In genomic region chr7:64164997-64165396, GRCm38 (mm10) we compare ENCODE assay signal across 7 mouse cellular contexts. TPM values are rescaled to one million over a fixed set of nuclear protein-coding genes. Genes with fewer than 3 reads are reported as not detected.
DNase-seq lines count a peak whose midpoint lies in the region; ATAC-seq and TF ChIP-seq lines count a peak whose summit lies in the region.

No protein-coding gene starts in this region.

- no peak overlapping the region for H3K4me2 ChIP-seq in lung, embryonic 14.5 days
- no peak overlapping the region for H3K4me2 ChIP-seq in stomach, postnatal 0 days (replicated peaks; ENCODE audit: low read depth)

- intact Hi-C loops in heart, postnatal 36 days (cut with DNase I), result loop anchor here (1.0 to 5.0 kb wide), 2 partner anchors 162 to 577 kb away; no protein-coding TSS in a partner anchor

- H3K36me3 ChIP-seq in lung, embryonic 14.5 days (ENCODE audit: insufficient read depth), result no peaks in the 10 kb centered on the region
- no peaks in the 10 kb centered on the region for H3K36me3 ChIP-seq in stomach, postnatal 0 days (ENCODE audit: control insufficient read depth, insufficient read depth, low read length)

- no peak overlapping the region for H3K27ac ChIP-seq in lung, embryonic 14.5 days (ENCODE audit: low read depth)
- H3K27ac ChIP-seq in stomach, postnatal 0 days (replicated peaks), result no peak overlapping the region

- no peak overlapping the region for H3K4me3 ChIP-seq in lung, embryonic 14.5 days (ENCODE audit: low read depth, low read length)
- H3K4me3 ChIP-seq in stomach, postnatal 0 days (ENCODE audit: low read depth, low read length), result no peak overlapping the region

- H3K9ac ChIP-seq in lung, embryonic 14.5 days, result no peak overlapping the region
- no peak overlapping the region for H3K9ac ChIP-seq in stomach, postnatal 0 days (ENCODE audit: low read length)

- 63% methylated on average over 3 of the region's 3 CpGs for WGBS in lung, embryonic 14.5 days
- WGBS in stomach, postnatal 0 days, result 67% methylated on average over 3 of the region's 3 CpGs

- no peaks in the 10 kb centered on the region for H3K27me3 ChIP-seq in lung, embryonic 14.5 days (ENCODE audit: insufficient read depth, low read length)
- no peaks in the 10 kb centered on the region for H3K27me3 ChIP-seq in stomach, postnatal 0 days (ENCODE audit: control insufficient read depth, insufficient read depth, low read length)

- DNase-seq in right cerebral cortex, postnatal 10 days (ENCODE audit: low spot score in 2 of 2), result peak; percentile 67 to 75
- no peak for DNase-seq in right cerebral cortex, adult 18-20 months
- peak; percentile 76 for DNase-seq in adrenal gland, adult 2 months
- DNase-seq in cerebellum, postnatal 36 days, result peak; percentile 60 to 62
- DNase-seq in heart, postnatal 36 days, result peak; percentile 62 to 70
- peak; percentile 57 for DNase-seq in lung, embryonic 14.5 days
- no peak for DNase-seq in stomach, postnatal 0 days (ENCODE audit: low spot score)

- no peak for TF ChIP-seq EP300 in stomach, postnatal 0 days (optimal IDR thresholded peaks at IDR 0.05)

- no peak for ATAC-seq in lung, embryonic 14.5 days (ENCODE audit: insufficient read depth)
- 0 out of 2 replicates have a peak, but pooled peaks have one; percentile 33 for ATAC-seq in stomach, postnatal 0 days (ENCODE audit: low FRiP score, low TSS enrichment)

- no peaks in the 10 kb centered on the region for H3K9me3 ChIP-seq in lung, embryonic 14.5 days (ENCODE audit: low read depth, low read length)
- no peaks in the 10 kb centered on the region for H3K9me3 ChIP-seq in stomach, postnatal 0 days (ENCODE audit: control insufficient read depth, low read length)

- no peaks in the 10 kb centered on the region for H3K4me1 ChIP-seq in lung, embryonic 14.5 days (ENCODE audit: insufficient read depth)
- no peaks in the 10 kb centered on the region for H3K4me1 ChIP-seq in stomach, postnatal 0 days (replicated peaks; ENCODE audit: control insufficient read depth, insufficient read depth)

- TF ChIP-seq CTCF in lung, embryonic 14.5 days (IDR thresholded peaks at IDR 0.05; ENCODE audit: low read depth), result peak; percentile 73
- TF ChIP-seq CTCF in stomach, postnatal 0 days (IDR thresholded peaks at IDR 0.05; ENCODE audit: low read depth), result peak; percentile 86

RNA-seq across cellular contexts. Expression of gene Trpm1, which starts 11.4 kb away (rescaled TPM):
- total RNA-seq in adrenal gland, adult 2 months (2021), result not detected
- polyA plus RNA-seq in adrenal gland, adult 2 months (2012; rRNA removed), result not detected in 2 replicates
- under 1 TPM in 1 of 2 experiments, not detected in 1; 0.11 TPM for total RNA-seq in heart, postnatal 36 days (2021)
- not detected in 2 replicates for polyA plus RNA-seq in lung, embryonic 14.5 days (2014; fragmentation: Nextera tagmentation; extraction: Ambion mirVana)
- 0.21 and 0.27 TPM in 2 replicates for polyA plus RNA-seq in stomach, postnatal 0 days (2015; fragmentation: Nextera tagmentation; extraction: Ambion mirVana)

Comparison
In these comparisons a context has a peak if more than half of its experiments do, and no peak if none do; other contexts are left out.
1. DNase-seq: peak in right cerebral cortex, postnatal 10 days (2 of 2), adrenal gland, adult 2 months (single experiment), cerebellum, postnatal 36 days (2 of 2), heart, postnatal 36 days (2 of 2) and lung, embryonic 14.5 days (single experiment); none in right cerebral cortex, adult 18-20 months (single experiment) and stomach, postnatal 0 days (single experiment).